26 mouse cellular contexts compared by ENCODE assay signal in genomic region chr2:130200961-130201360, GRCm38 (mm10). TPM values are rescaled to one million over a fixed set of nuclear protein-coding genes. Genes with fewer than 3 reads are reported as not detected.
"Had no signal": no experiment of that assay in that cellular context is flagged by ENCODE, and none has a peak within 500 bp of the region (broad histone marks: within the 10 kb centered on the region; RNA-seq: fewer than 3 reads in every experiment).

No protein-coding gene starts in this region.

- H3K9me3 ChIP-seq: liver, embryonic 15.5 days; lung, embryonic 15.5 days; midbrain, embryonic 13.5 days; midbrain, embryonic 15.5 days; neural tube, embryonic 13.5 days; stomach, embryonic 15.5 days had no signal

- H3K4me3 ChIP-seq: liver, embryonic 15.5 days; lung, embryonic 15.5 days; megakaryocyte, embryonic 14.5 days; midbrain, embryonic 13.5 days; midbrain, embryonic 15.5 days; neural tube, embryonic 13.5 days; neural tube, embryonic 15.5 days; stomach, embryonic 15.5 days had no signal

- ATAC-seq: liver, postnatal 0 days; lung, postnatal 0 days; midbrain, embryonic 13.5 days; midbrain, embryonic 15.5 days had no signal

- DNase-seq: liver, postnatal 0 days; lung, adult 2 months; lung, postnatal 14 days; lung, postnatal 36 days; retina, postnatal 1 day; right cerebral cortex, adult 18-20 months; right cerebral cortex, postnatal 14 days; thymus, adult 2 months; thymus, postnatal 25 days; thymus, postnatal 4 days had no signal

- H3K4me1 ChIP-seq: liver, embryonic 15.5 days; lung, embryonic 15.5 days; megakaryocyte, embryonic 14.5 days; midbrain, embryonic 13.5 days; midbrain, embryonic 15.5 days; neural tube, embryonic 13.5 days; neural tube, embryonic 15.5 days; stomach, embryonic 15.5 days had no signal

- H3K9ac ChIP-seq: liver, embryonic 15.5 days; liver, postnatal 0 days; lung, embryonic 15.5 days; midbrain, embryonic 13.5 days; midbrain, embryonic 15.5 days; neural tube, embryonic 13.5 days; neural tube, embryonic 15.5 days; stomach, embryonic 15.5 days had no signal

- H3K4me2 ChIP-seq: liver, embryonic 15.5 days; lung, embryonic 15.5 days; midbrain, embryonic 11.5 days; midbrain, embryonic 13.5 days; midbrain, embryonic 15.5 days; neural tube, embryonic 13.5 days; neural tube, embryonic 15.5 days; stomach, embryonic 15.5 days had no signal

- H3K36me3 ChIP-seq: liver, embryonic 15.5 days; lung, embryonic 15.5 days; midbrain, embryonic 13.5 days; midbrain, embryonic 15.5 days; neural tube, embryonic 13.5 days; neural tube, embryonic 15.5 days; stomach, embryonic 15.5 days had no signal

- H3K27ac ChIP-seq: liver, embryonic 15.5 days; lung, embryonic 15.5 days; macrophage; midbrain, embryonic 13.5 days; midbrain, embryonic 15.5 days; neural tube, embryonic 13.5 days; neural tube, embryonic 15.5 days; stomach, embryonic 15.5 days; stomach, postnatal 0 days had no signal

- H3K27me3 ChIP-seq: liver, embryonic 15.5 days; lung, embryonic 15.5 days; midbrain, embryonic 13.5 days; midbrain, embryonic 15.5 days; neural tube, embryonic 13.5 days; neural tube, embryonic 15.5 days; stomach, embryonic 15.5 days had no signal

RNA-seq across cellular contexts. Expression of gene Tmc2, which starts 6.0 kb away (rescaled TPM):
- polyA plus RNA-seq: liver, postnatal 0 days; lung, adult 2 months; lung, embryonic 15.5 days; lung, postnatal 0 days; macrophage; midbrain, embryonic 11.5 days; midbrain, embryonic 13.5 days; midbrain, embryonic 15.5 days; midbrain, postnatal 0 days; neural tube, embryonic 11.5 days; neural tube, embryonic 13.5 days; neural tube, embryonic 15.5 days; spleen, adult 2 months; stomach, postnatal 0 days; thymus, adult 2 months; urinary bladder, adult 2 months had no signal
